Mouse (Mus musculus) CD4-positive, CD25-positive, alpha-beta regulatory T cell, adult 9 weeks (primary cell): ENCODE measurements around the gene Psg19. TPM values are rescaled to one million over a fixed set of nuclear protein-coding genes. Genes with fewer than 3 reads are reported as not detected.

Source experiments
- polyA plus RNA-seq: library from polyadenylated mRNA; unstranded; fragments of 100-300 nt; shearing (Covaris generic); gene quantifications from one replicate; pipeline ENCODE4 v1.2.1, GENCODE M21; 2017

Gene Psg19
- not detected for polyA plus RNA-seq

DNA sequence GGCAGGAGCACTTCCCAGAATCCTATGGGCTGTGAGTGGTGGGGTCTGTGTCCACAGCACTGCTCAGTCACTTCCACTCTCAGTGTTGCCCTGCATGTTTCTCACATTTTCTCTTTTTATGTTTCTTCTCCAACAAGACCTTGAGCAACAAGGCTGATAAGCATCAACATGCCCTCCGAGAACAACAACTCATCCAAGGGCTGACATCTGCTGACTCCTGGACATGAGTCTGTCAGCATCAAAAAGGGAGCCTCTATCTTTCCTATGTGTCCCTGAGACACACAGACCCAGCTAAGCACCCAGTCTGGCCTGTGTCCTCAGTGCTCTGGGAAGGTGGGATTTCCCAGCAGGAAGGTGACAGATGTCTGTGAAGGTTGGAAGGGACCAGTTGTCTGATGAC is at the start of gene Psg19:
Gene Psg19 (minus strand): TSS at position 101 of the 400 bp plus-strand sequence.

GRCm38 (mm10) chr7:18839865-18840264 is 41.5 kb upstream of the Psg19 start, which contains the start of gene Mill2:
Gene Mill2, plus strand, starts transcription at chr7:18839966.

GRCm38 (mm10) chr7:18821507-18821906 is 23.2 kb upstream of the Psg19 start, which contains the start of gene Psg17:
Gene Psg17, minus strand, starts transcription at chr7:18821607.

Other genes starting within 250 kb of the Psg19 start
- gene Psg27, start 231.2 kb downstream of the Psg19 start, polyA plus RNA-seq = not detected
- gene Psg23, start 182.0 kb downstream of the Psg19 start, polyA plus RNA-seq = not detected
- not detected for gene Psg21, start 141.8 kb downstream of the Psg19 start, polyA plus RNA-seq
- gene Psg20, start 112.3 kb downstream of the Psg19 start, polyA plus RNA-seq = not detected
- gene Psg22, start 80.4 kb downstream of the Psg19 start, polyA plus RNA-seq = not detected
- gene Psg17, start 23.1 kb upstream of the Psg19 start, polyA plus RNA-seq = not detected
- not detected for gene Mill2, start 41.4 kb upstream of the Psg19 start, polyA plus RNA-seq
- 189 TPM for gene Pglyrp1, start 72.8 kb upstream of the Psg19 start, polyA plus RNA-seq
- 20.1 TPM for gene Ccdc61, start 111.9 kb upstream of the Psg19 start, polyA plus RNA-seq
- 0.06 TPM for gene Nova2, start 127.4 kb upstream of the Psg19 start, polyA plus RNA-seq
- gene Nanos2, start 188.9 kb upstream of the Psg19 start, polyA plus RNA-seq = not detected
- 3.5 TPM for gene Mypop, start 192.7 kb upstream of the Psg19 start, polyA plus RNA-seq
- 3.1 TPM for gene Irf2bp1, start 205.5 kb upstream of the Psg19 start, polyA plus RNA-seq
- not detected for gene Foxa3, start 225.0 kb upstream of the Psg19 start, polyA plus RNA-seq
- 19.0 TPM for gene Sympk, start 225.9 kb upstream of the Psg19 start, polyA plus RNA-seq